Mouse (Mus musculus) megakaryocyte, adult 5-6 weeks (primary cell): ENCODE results near the gene Rhbdf2. TPM values are rescaled to one million over a fixed set of nuclear protein-coding genes. Genes with fewer than 3 reads are reported as not detected.
A peak's percentile ranks its signal among the peaks of the same experiment; 100 is the strongest.

Experiments used
- ATAC-seq: 2 replicates; pipeline ENCODE4 v1.8.0; 2016; ENCODE audit warnings: mild to moderate bottlenecking, inconsistent platforms; ENCODE audit not compliant: poor library complexity, severe bottlenecking
- total RNA-seq, 2 experiments: library from RNA; stranded (forward) in 1 of 2; stranded (reverse) in 1 of 2; fragments of 153-499, 151-499 nt in 1 of 2; fragments of 221-1000, 200-1000 nt in 1 of 2; gene quantifications; 2 replicates each; pipeline versions ENCODE4 v1.2.3 to v1.2.4; 2015 to 2017

The Rhbdf2 gene
- total RNA-seq, 2 experiments from 2014 or later: 16.2 to 21.8 TPM

GRCm38 (mm10) chr11:116593345-116593744, 33.5 kb downstream of the Rhbdf2 start:
- no peak for ATAC-seq

DNA sequence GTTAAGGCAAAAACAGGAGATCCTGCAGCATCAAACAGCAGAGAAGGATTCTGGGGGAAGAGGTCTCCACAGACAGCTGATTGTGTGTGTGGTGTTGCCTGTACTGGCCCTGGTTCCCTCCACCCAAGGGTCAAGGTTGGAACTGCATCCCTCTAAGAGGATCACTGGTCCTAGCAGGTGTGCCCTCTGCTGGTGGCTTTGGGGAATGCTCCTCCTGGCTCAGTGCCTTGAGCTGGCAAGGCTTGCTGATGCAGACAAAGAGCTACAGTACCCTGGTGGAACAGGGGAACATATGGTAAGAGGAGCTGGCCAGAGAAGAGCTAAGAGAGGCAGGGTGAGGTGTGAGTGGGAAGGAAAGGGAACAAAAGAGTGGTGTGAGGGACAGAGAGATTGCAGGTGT, 34.4 kb downstream of the Rhbdf2 start:
- ATAC-seq: peak; percentile 98

DNA sequence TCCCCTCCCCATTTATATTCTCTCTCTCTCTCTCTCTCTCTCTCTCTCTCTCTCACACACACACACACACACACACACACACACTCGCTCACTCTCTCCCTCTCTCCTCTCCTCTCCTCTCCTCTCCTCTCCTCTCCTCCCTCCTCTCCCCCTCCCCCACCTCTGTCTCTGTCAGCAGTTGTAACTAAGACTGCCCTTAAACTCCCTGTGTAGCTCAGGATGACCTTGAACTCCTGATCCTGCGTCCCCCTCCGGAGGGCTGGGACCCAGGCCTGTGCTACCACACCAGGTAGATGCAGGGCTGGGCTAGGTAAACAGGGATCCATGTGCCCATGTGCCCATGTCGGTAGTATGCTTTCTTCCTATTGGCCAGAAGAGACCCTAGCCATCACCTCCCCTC, 35.2 kb downstream of the Rhbdf2 start:
- ATAC-seq: no peak

- no peak for ATAC-seq
Measured at GRCm38 (mm10) chr11:116589574-116589973, 37.2 kb downstream of the Rhbdf2 start.

DNA sequence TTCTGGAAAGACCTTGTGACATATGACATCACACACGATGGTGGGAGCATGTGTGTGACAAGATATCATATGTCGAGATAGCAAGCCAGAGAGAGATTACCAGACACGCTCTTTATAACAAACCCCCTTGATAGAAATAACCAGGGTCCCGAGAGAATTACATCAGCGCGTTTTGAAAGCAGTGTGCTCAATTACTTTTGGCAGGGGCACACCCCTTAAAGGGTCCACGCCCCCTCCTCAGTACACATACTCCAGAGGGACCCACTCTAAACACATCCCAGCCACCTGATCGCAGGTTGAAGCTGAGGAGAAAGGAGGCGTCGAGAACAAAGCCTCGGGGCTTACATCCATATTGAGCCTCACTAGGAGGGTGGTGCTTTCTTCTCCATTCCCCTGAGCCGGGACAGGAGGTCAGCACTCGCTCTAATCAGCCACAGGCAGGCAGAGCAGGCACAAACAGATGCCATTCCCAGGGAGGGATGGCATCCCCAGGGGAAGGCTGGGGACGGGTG, 37.7 kb downstream of the Rhbdf2 start:
- ATAC-seq: no peak

GRCm38 (mm10) chr11:116586801-116587631, 39.8 kb downstream of the Rhbdf2 start:
- ATAC-seq: peak; percentile 96

- ATAC-seq: no peak
Measured at GRCm38 (mm10) chr11:116586310-116586709, 40.5 kb downstream of the Rhbdf2 start, which contains the start of gene Aanat. Gene Aanat (plus strand): TSS chr11:116586432.

GRCm38 (mm10) chr11:116585682-116586081, 41.1 kb downstream of the Rhbdf2 start:
- no peak for ATAC-seq

- peak; percentile 98 for ATAC-seq
Measured at GRCm38 (mm10) chr11:116581376-116581814, 45.4 kb downstream of the Rhbdf2 start, which contains the start of gene Ube2o. Gene Ube2o (minus strand): TSS chr11:116581447.

DNA sequence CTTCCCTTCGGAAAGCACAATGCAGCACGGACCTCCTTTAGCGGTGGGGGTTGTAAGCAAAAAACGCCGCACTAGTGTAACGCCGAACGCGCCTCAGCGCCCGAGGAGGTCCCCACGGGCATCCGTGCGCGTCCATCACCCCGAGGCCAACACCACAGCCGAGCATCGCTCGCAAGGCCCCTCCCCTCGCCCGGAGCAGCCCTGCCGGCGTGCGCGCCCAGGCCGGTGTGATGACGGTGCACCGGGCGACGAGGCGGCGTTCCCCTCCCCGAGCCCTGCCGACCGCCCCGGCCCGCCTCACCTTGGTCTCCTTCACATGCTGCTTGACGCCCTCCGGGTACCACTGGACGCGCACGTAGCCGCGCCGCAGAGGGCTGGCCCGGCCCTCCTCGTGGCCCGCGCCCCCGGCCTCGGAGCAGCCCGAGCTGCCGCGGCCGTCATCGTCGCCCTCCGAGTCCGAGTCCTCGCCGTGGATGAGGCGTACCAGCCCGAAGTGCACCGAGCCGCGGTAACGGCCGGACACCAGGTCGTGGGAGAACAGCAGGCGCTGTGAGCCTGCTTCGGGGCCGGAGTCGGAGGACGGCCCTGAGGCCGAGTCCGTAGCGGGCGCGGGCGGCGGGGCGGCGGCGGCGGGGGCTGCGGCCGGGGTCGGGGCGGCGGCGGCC, 46.0 kb downstream of the Rhbdf2 start:
- peak; percentile 73 for ATAC-seq

DNA sequence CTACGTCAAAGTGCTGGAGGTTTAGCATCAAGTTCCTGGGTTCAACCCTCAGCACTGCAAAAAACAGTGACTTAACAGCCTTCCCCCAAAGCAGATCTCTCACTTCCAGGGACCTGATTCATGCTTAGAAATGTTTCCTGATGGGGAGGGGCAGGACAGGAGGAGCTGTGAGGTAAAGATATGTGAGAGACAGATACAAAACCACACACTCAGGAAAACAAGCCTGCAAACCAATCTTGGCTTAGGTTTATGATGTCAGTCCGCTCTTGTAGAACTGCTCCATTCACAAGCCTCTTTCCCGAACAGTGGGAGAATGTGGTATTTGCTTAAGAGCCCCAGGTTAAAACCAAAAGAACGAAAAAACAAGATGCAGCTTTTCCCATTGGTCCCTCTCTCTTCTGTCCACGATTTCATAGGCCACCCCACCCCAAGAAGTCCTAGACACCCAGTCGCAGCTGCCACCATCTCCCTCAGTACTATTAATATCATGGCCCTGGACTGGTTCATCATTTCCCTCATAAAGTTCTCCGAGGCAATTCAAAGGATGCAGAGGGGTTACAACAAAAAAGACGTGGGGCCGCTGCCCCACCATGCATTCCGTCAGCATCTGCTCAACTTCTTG, 46.7 kb downstream of the Rhbdf2 start:
- ATAC-seq: no peak

DNA sequence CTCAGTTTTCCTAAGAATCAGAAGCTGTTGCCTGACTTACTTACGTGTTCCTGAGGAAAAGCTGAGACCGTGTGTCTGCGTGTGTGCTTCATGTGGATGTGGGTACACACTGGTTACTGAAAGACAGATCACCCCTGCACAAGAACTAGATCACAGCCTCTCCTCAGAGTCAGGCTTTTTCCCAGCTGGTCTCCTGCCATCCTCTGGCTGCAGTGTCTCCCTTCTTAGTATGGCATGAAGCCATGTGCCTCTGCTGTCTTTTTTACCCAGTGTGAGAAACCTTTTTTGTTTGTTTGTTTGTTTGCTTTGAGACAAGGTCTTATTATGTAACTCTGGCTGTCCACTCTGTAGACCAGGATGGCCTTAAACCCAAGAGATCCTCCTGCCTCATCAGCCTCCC, 47.5 kb downstream of the Rhbdf2 start:
- no peak for ATAC-seq

- no peak for ATAC-seq
Measured at GRCm38 (mm10) chr11:116575396-116575795, 51.4 kb downstream of the Rhbdf2 start.

GRCm38 (mm10) chr11:116574982-116575381, 51.8 kb downstream of the Rhbdf2 start:
- no peak for ATAC-seq

DNA sequence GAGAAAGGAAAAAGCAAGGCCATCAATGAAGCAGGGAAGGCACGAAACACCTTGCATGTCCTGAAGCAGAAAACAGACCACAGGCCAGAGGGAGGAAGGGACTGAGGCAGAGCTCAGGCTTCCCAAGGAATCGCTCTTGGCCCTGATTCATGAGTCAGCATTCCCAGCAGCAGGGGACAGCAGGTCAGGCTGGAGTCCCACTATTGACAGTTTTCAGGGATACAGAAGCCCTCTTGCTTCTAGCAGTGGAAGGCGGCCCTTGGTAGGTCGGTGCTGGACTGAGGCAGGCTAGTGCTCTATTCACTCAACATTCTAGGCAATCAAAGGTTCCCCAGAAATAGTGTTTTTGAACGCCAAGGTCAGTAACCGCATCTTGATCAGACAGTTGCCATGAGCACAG, 52.3 kb downstream of the Rhbdf2 start:
- ATAC-seq: no peak

GRCm38 (mm10) chr11:116572756-116573543, 53.9 kb downstream of the Rhbdf2 start:
- ATAC-seq: no peak

DNA sequence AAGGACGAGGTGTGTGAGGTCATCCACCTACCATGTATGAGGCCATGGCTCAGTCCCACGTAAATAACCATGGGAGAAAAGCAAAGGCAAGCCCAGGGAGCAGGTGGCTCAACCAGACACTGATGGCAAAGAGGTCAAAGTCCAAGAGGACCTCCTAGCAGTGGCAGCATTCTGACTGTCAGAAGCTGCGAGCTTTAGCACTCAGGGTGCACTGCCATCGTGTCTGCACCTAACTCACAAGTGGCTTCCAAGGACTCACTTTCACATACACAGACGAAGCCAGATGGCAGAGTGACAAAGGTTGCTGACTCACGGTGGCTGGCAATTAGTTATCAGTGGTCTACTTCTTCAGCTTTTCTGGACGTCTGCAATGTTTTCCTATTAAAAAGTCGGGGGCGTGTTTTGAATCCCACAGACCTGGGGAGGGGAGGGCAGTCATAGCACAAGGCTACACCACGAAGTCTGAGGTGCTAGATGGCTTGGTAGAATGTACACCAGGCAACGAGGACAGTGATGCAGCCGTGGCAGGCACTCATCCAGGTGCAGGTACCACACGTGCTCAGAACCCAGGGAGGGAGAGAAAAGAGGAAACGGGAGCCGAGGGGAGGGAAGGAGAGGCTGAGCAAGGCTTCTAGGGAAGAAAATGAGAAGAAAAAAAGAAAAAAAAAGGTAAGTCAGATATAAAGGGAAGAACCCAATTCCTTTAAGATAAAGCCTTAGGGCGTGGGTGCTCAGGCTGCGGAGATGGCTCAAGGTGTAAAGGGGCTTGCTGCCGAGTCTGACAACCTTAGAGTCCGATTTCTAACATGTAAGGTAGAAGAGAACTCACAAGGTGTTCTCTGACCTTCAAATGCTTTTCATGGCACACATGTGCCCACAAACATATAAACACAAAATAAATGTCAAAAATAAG, 54.8 kb downstream of the Rhbdf2 start:
- ATAC-seq: no peak

- ATAC-seq: no peak
Measured at GRCm38 (mm10) chr11:116570821-116571220, 56.0 kb downstream of the Rhbdf2 start.

DNA sequence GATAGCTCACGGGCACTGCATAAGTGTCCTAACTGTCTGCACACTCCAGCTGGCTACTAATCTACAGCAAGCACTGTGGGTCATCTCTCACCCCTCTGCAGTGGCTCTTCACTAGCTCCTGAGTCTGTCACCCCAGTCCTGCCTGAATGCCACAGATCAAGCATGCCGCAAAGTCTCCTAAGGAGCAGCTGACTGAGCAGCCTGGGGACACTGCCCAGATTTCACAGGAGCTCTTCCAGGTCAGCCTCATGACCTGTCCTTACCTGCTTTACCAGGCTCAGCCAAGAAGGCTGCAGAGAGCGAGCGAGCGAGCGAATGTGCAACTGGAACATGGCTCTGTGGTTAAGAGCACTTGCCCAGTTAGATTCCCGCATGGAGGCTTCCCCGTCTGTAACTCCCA, 59.3 kb downstream of the Rhbdf2 start:
- no peak for ATAC-seq
